Mouse (Mus musculus) left cerebral cortex, adult 11 months (tissue): ENCODE results near the gene Hspg2.

Source experiments
- DNase-seq: peaks from one replicate; pipeline ENCODE4 v3.0.0; 2022; ENCODE audit warnings: low spot score

The Hspg2 gene

DNA sequence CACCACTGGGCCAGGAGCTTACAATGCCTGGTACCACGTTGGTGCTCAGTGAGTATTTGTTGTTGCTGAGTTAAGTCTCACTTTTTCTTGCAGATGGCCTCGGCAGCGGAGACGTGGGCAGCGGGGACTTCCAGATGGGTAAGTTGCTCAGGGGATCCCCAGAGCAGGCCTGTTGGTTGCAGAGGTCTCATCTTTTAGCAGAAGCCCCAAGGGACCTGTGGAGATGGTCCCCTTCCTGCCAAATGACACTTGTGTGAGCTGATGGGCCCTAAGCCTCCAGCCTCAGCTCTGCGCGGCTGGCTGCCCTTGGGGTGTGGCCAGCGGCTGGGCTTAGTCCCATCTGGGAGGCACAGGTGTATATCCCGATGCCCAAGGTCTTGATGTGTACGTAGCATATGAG lies 33.6 kb downstream of the Hspg2 start:
- no peak for DNase-seq

DNA sequence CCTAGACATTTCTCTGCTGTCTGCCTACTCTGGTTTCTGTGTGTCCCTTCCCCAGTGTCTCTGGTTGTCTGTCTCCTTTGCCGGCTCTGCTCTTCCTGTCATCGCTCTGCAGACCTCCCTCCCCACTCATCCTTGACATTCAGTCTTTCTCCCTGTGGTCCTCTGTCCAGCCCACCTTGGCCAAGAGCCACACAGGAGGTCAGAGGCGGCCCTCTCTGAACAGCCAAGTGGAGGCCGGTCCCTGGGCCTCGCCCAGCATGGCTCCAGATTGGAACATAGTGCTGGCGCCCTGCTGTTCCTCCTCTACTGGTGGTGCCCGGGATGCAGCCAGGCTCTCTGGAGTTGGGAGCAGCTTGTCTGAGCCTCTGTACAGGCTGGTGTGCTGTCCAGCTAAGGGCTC lies 34.2 kb downstream of the Hspg2 start:
- DNase-seq = no peak

GRCm38 (mm10) chr4:137503509-137503971 lies 35.0 kb downstream of the Hspg2 start:
- peak; percentile 30 for DNase-seq

GRCm38 (mm10) chr4:137506629-137507028 lies 38.1 kb downstream of the Hspg2 start:
- DNase-seq = no peak

- no peak for DNase-seq
These were observed 41.0 kb downstream of the Hspg2 start for GRCm38 (mm10) chr4:137509528-137509927.

DNA sequence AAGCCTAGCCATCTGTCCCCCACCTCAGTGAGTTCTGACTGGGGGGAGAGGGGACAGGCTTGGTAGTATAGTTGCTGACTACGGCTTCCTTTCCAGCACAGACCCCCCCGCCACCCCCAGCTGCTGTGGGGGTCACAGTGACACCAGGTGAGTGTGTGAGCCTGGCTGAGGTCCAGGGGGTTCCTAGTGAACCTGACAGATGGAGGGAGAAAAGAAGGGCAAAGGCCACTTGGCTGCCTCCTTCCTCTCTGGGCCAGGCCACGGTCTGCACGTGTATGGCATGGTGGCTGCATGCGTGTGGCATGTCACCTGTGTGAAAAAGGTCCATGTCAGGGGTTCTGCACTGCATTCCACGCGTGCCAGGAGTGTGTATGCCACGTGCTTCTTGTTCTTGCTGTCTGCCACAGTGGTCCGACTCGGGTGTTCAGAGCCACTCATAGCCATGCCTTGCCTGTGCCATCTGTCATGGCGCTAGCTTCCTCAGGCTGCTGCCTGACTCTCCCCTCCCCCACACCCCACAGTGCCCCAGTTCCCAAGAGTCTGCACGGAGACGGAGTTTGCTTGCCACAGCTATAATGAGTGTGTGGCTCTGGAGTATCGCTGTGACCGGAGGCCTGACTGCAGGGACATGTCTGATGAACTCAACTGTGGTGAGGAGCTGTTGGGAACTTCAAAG lies 41.6 kb downstream of the Hspg2 start:
- DNase-seq = no peak

- no peak for DNase-seq
These were observed 44.3 kb downstream of the Hspg2 start for GRCm38 (mm10) chr4:137512897-137513296.

- DNase-seq = no peak
These were observed 49.6 kb downstream of the Hspg2 start for GRCm38 (mm10) chr4:137517989-137518691.

GRCm38 (mm10) chr4:137518746-137519145 lies 50.2 kb downstream of the Hspg2 start:
- DNase-seq = no peak

- DNase-seq = no peak
These were observed 51.8 kb downstream of the Hspg2 start for GRCm38 (mm10) chr4:137520346-137520745.

GRCm38 (mm10) chr4:137521966-137522365 lies 53.4 kb downstream of the Hspg2 start:
- DNase-seq = no peak

GRCm38 (mm10) chr4:137525426-137525825 lies 56.9 kb downstream of the Hspg2 start:
- no peak for DNase-seq

GRCm38 (mm10) chr4:137527368-137527767 lies 58.8 kb downstream of the Hspg2 start:
- no peak for DNase-seq

- no peak for DNase-seq
These were observed 59.3 kb downstream of the Hspg2 start for GRCm38 (mm10) chr4:137527872-137528271.

DNA sequence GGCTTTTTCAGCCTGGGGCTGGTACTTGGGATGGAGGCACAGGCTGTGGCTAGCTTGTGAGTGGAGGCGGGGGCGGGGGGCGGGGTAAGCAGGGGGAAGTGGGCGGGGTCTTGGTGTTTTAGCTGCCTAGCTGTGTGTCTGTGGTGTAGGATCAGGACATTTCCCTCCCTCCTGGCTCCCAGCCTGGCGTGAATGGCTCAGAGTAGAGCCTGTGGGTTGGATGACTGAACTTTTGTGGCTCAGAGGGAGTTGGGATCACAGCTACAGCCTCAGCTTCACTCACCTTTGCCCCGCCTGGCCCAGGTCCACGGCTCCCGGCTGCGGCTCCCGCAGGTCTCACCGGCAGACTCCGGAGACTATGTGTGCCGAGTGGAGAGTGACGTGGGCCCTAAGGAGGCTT lies 71.8 kb downstream of the Hspg2 start:
- no peak for DNase-seq

GRCm38 (mm10) chr4:137542968-137543367 lies 74.4 kb downstream of the Hspg2 start:
- no peak for DNase-seq

- DNase-seq = no peak
These were observed 77.0 kb downstream of the Hspg2 start for GRCm38 (mm10) chr4:137545568-137545967.

- DNase-seq = peak; percentile 28
These were observed 77.5 kb downstream of the Hspg2 start for GRCm38 (mm10) chr4:137546003-137546525.

GRCm38 (mm10) chr4:137553466-137553865 lies 84.9 kb downstream of the Hspg2 start:
- no peak for DNase-seq

DNA sequence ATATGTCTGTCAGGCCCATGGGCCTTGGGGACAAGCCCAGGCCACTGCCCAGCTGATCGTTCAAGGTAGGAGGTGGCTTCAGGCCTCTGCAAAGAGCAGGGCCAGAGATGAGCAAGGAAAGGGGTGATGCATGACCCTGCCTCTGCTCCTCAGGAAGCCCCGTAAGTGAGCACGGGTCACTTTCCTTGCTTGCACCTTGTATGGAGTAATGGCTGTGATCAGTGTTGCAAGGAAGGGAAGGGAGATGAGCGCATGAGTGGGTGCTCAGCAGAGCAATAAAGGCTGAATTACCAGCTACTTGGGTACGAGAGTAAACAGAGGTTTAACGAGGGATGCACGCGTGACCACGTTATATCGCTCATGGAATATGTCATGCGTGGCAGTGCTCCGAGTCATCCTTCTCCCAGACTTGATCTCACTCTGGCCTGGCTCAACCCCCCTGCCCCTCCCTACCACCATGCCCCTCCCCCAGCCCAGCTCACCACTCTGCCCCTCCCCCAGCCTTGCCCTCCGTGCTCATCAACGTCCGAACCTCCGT lies 88.2 kb downstream of the Hspg2 start:
- DNase-seq = no peak

GRCm38 (mm10) chr4:137569873-137570272 lies 101.3 kb downstream of the Hspg2 start:
- no peak for DNase-seq

DNA sequence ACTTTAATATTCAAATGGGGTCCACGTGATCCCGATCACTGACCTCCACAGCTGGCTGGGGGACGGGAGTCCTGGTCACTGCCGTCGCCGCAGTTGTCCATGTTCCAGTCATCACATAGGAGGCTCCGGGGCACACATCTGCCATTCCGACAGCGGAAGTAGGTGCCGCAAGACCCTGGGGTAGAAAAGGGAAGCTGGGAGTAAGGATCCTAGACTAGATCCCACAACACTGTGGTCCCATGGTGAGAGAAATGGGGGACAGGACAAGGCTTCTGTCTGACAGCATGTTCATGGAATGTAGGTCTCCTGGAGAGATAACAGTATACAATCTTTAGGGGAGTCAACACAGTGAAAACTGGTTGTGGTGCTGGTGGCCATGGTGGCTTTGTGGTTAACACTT lies 105.9 kb downstream of the Hspg2 start, which contains the start of gene Ldlrad2:
TSS of gene Ldlrad2 (minus strand) at position 101 of the 400 bp plus-strand sequence.
- no peak for DNase-seq

DNA sequence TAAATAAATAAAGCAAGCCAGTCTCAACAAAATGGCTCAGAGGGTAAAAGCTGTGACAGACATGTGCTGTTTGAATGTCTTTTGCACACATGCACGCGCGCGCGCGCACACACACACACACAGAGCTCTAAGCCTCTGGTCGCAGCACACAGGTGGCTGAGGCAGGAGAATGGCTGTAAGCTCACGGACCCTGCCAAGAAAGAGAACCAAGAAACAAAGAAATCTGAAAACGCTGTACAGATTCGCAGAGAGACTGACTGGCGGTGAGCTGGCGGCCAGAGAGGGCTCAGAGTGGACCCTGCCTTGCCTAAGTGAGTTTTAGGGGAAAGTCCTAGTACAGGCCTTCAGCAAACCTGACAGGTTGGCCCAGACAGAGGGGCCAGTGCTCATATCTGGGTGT lies 108.9 kb downstream of the Hspg2 start:
- no peak for DNase-seq
